Mouse (Mus musculus): ENCODE data around the gene Mt4.

Gene Mt4

DNA sequence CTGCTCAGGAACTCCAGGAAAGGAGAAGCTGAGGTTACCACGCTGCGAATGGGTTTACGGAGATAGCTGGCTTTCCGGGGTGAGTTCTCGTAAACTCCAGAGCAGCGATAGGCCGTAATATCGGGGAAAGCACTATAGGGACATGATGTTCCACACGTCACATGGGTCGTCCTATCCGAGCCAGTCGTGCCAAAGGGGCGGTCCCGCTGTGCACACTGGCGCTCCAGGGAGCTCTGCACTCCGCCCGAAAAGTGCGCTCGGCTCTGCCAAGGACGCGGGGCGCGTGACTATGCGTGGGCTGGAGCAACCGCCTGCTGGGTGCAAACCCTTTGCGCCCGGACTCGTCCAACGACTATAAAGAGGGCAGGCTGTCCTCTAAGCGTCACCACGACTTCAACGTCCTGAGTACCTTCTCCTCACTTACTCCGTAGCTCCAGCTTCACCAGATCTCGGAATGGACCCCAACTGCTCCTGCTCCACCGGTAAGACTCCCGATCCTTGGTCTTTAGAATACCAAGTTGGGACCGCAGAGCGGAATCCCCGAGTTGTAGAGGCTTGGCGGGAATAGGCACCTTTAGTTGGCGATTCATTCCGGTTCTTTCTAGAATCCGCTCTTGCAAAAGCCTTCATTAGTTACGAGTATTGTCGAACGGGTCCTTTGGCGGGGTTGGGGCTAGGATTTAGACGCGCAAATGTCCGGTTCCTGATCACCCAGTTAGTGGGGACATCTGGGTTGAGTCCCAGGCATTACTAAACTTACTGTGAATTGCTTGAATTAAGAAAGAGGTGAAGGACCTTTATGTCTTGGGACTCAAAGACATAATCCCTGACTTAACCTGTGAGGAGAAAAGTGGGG lies 42.1 kb downstream of the Mt4 start, which contains the start of gene Mt1:
Gene Mt1 (plus strand): TSS at position 226 of the 856 bp plus-strand sequence.
- in situ Hi-C loops (cut with MboI, MseI): no loop called here

- in situ Hi-C loops (cut with MboI, MseI): no loop called here
Observed at GRCm38 (mm10) chr8:94179713-94180560, 42.9 kb downstream of the Mt4 start.

DNA sequence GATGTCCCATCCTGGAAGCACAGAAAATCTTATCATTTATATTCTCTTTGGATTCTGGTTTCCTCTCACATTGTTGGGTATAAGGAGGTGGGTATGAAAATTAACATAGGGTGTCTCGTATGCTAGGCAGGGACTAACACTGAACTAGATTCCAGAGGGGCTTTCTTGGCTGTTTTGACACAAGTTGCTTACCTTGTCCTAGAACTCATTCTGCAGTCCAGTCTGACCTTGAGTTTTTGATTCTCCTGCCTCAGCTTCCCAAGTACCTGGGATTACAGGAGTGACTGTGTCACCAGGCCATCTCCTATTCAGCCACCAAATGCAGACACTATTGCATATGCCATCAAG lies 43.5 kb downstream of the Mt4 start:
- in situ Hi-C loops (cut with MboI, MseI): no loop called here

- in situ Hi-C loops (cut with MboI, MseI): no loop called here
Observed at GRCm38 (mm10) chr8:94182055-94182929, 45.3 kb downstream of the Mt4 start.

DNA sequence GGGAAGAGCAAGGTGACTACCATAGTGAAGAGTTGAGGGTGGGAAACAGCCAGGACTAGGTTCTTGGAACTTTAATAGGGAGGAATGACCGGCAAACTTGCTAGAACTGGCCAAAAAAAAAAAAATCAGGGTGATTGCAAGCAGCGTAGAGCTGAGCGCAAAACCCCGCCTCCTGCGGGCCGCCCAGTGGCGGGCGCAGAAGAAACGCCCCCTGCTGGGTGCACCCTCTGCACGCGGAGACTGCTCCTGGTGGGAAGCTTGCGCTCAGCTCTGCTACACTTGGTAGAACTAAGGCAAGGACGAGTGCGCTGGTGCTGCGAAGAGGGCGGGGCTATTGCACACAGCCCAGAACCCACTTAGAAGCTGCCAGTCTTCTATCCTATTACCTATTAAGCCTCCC lies 46.1 kb downstream of the Mt4 start:
- in situ Hi-C loops (cut with MboI, MseI): no loop called here

DNA sequence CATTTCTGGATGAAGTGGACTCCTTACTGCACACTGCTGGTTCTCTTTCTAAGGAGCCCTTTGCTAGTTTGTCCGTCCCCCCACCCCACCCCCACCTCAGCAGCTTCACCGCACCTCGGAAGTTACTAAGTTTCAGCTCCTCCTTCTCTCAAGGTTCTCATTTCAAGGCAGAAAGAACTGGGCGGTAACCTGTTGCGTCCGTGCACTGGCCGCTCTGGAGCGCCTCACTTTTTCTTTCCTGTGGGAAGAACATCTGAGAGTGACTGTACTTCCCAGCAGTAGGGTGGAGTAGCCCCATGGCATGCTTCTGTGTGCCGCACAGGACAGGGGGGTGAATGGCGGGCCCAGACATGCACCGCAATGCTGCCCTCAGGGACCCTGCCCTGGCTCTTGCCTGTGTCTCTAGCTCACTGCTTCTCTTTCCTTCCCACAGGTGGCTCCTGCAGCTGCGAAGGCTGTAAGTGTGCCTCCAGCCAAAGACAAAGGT lies 47.4 kb downstream of the Mt4 start:
- in situ Hi-C loops (cut with MboI, MseI): no loop called here

DNA sequence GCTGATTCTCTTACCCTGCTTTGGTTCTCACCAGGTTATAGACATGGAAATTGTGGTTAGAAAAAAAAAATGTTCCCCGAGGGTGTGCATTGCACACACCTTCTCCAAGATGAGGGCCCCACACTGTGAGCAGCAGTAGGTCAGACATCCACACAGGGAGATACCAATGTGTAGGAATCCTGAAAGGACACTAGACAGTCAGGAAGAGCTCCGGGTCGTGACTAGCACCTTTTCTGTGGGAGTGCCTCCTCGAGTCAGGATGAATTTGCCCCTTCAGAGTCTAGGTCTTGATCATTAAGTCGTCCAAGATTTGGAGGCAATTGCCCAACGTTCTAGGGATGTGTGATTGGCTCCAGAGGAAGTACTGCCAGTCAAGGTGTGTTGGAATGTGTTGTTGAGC lies 48.8 kb downstream of the Mt4 start:
- in situ Hi-C loops (cut with MboI, MseI): no loop called here

GRCm38 (mm10) chr8:94186542-94186941 lies 49.5 kb downstream of the Mt4 start:
- in situ Hi-C loops (cut with MboI, MseI): no loop called here

DNA sequence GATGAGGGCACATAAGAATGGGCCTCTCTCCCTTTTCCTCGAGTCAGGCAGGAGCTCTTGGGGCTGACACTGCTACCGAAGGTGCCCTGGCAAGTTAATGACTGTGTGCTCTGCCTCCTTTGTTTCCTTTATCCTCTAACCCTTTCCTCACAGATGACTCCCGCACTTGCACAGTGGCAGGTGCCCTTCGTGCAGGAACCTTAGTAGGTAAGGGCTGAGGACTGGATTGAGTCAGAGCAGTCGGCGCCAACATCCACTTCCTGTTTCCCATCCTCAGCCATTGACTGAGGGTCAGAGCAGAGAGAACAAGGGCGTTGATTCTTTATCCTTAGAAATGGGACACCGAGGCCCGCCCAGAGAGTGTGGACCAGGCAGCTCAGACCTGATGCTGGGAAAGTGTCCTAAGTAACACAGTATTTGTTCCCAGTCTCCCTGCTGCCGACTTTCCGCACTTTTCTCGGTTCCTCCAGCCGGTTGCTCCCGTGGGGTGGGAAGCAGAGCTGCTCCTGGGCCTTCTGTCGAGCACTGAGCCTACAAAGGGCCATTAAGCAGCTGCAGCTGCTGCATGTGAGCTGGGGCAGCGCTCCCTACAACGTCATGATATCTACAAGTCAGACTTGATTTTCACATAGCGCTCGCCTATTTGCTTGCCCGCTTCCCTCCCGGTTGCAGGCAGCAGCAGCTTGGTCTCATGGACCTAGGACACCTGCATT lies 50.4 kb downstream of the Mt4 start:
- in situ Hi-C loops (cut with MboI, MseI): no loop called here

Measured in T-helper 1 cell (primary cell).